Mouse (Mus musculus) lung, postnatal 0 days (tissue): ENCODE data around the gene Opcml.

ENCODE experiments used
- CTCF ChIP-seq: IDR thresholded peaks from 2 replicates; pipeline ENCODE4 v1.5.1; 2016; ENCODE audit warnings: antibody characterized with exemption, mild to moderate bottlenecking
- EP300 ChIP-seq: IDR thresholded peaks from 2 replicates; pipeline ENCODE4 v1.6.1; 2016; ENCODE audit warnings: antibody characterized with exemption, mild to moderate bottlenecking, control low read depth

DNA sequence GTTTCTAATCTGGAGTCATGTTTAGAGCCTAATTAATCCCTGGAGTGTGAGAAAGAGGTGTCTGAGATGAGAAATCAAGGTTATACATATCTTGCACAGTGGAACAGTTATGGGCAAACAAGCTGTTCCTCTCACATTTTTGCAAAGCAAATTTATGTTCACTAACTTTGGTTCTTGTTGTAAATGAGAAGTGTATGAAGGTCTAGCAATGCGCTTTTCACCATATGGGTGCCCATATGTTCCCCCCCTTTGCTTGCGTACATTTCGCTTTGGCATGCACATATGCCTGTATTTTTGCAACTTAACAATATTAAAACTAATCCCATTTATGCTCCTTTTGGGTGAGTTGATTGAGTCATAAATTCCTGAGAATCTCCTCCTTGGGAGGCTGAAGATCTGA, 1031.5 kb downstream of the Opcml start:
- TF ChIP-seq CTCF, result no peak
- no peak for TF ChIP-seq EP300
